Mouse (Mus musculus): ENCODE results near the gene Pik3r2.

Pik3r2 gene

DNA sequence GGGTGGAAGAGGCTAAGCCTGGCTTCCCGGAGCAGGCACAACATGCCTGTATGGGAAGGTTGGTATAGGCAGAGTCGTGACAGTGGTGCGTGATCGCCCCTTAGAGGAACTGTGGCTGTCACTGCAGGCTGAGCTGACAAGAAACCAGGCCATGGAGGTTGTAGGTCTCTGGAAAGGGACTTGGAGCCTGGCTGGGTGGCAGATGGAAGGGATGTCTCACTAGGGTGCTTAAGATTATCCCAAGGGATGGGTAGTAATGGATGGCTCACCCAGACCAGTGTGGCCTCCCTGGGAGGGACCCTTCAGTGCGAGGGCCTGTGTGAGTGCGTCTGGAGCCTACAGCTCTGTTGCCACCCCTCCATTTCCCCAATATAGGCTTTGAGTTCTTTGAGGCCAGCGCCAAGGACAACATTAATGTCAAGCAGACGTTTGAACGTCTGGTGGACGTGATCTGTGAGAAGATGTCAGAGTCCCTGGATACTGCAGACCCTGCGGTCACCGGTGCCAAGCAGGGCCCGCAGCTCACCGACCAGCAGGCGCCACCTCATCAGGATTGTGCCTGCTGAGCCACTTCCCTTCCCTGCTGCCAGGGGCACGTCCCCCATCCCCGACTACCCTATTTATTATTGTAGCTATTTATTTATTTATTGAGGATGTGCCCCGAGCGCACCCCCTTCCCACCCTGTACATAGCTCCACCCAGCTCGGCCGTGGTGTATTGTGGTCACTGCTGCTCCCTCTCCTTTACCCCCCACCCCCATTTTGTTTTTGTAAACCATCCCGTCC is 18.8 kb downstream of the Pik3r2 start:
- DNase-seq (ENCODE audit: low spot score in 2 of 2), result no peak

DNA sequence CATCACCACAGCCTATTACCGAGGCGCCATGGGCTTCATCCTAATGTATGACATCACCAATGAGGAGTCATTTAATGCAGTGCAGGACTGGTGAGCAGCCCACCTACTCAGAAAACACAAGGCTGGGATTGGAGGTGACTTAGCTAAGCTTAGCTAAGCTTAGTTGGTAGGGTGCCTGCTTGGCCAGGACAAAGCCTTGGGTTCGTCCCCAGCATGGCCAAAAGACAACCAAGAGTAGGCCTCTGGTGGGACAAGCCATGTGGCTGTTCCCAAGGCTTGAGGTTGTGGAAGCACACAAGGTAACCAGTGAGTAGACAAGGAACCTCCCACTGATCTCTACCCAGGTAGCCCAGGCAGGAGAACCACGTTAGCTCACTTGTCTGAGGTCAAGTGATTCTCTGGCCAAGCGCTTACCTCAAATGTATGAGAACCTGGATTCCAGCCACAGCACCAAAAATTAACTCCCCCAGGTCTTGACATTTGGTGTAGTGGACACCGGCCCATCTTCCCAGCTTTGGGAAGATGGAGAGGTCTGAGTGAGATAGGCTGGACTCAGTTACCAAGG is 20.0 kb downstream of the Pik3r2 start:
- DNase-seq (ENCODE audit: low spot score in 2 of 2), result no peak

DNA sequence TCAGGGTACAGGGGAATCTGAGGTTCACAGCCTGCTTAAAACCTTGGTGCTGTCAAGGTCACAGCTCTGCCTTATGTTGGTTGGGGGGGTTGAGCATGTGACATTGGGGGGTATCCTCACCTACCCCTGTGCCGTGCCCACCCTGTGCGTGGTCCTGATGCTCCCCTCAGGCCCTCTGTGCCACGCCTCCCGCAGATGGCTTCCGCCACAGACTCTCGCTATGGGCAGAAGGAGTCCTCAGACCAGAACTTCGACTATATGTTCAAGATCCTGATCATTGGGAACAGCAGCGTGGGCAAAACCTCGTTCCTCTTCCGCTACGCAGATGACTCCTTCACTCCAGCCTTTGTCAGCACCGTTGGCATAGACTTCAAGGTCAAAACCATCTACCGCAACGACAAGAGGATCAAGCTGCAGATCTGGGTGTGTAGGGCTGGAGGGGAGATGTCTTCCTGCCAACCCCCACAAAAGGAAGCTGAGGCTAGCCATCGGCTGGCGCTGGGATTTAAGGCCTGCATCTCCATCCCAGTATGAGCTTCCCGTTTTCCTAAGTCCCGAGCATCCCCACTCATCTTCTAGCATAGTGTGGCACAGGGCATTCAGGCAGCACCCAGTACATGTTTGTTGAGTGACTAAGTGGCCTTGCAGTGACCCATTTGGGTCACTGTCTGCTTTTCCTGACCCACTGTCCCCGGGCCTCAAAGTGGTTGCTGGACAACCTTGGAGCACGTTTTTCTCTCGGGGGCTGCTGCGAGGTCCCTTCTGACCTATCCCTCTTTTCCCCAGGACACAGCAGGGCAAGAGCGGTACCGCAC is 20.6 kb downstream of the Pik3r2 start:
- no peak for DNase-seq (ENCODE audit: low spot score in 2 of 2)

DNA sequence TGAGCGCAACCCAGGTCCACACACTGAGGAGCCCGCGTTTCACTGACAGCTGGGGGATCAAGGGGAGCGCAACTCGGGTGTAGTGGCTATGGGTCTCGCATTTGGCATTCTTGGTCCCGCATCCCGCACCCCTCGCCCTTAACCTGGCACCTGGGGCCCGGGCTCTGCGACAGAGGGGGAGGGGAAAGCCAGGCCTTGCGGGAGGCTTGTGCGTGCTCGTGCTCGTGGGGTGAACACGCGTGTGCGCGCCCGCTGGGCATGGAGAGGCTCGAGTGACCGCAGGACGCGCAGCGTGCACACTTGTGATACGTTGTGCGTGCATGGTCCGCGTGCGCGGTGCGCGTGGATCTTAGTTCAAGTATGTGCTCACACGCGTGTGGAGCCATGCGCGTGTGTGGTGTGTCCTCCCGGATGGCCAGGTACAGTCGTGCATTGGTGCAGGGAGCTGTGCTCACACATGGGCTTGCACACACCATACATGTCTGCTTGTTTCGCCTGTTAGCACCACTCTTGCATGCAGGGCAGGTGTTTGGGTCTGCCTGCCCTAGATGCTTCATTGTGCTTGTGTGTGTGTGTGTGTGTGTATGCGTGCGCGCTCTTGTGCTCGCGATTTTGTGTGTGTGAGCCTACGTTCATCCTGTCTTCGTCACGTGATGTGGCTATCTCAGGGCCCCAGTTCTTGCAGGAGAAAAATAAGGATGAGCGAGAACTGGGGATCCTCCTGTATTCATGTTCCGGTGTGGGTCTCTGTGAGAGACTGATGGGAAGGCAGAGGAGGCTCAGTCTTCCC is 21.4 kb downstream of the Pik3r2 start:
- DNase-seq (ENCODE audit: low spot score in 2 of 2), result peak in 1 of 2 experiments; percentile 54

DNA sequence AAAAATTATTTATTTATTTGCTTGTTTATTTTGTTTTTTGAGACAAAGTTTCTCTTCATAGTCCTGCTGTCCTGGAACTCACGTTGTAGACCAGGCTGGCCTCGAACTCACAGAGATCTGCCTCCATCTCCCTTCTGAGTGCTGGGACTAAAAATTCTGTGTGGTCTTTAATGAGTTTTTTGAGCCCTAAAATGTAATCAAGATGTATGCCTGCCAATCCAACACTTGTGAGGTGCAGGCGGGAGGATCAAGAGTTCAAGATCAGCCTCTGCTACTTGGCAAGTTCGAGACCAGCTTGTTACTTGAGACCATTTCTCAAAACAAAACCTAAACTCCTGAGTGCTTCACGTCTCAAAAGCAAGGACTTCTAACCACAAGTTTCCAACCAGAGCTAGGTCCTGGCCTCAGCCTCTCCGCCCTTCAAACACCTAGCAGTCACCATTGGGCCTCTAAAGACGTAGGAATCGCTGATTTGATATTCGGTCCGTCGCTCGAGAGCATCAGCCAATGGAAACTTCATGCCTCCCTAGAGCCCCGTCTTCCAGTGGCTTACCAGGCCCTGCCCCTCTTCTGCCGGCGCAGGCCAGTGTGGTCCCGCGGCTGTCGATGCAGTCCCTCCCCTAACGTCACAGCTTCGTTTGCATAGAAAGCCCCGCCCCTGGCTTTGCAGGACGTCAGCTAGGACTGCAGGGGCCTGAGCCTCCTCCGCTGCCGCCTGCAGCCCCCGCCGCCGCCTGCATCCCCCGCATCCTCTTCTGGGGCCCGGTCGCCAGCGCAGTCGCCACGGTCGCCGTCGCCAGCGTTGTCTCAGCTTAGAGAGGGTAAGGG is 22.3 kb downstream of the Pik3r2 start, which contains the start of gene Rab3a:
Gene Rab3a (plus strand): TSS at position 637 of the 828 bp plus-strand sequence.
- DNase-seq (ENCODE audit: low spot score in 2 of 2), result peak; percentile 99

DNA sequence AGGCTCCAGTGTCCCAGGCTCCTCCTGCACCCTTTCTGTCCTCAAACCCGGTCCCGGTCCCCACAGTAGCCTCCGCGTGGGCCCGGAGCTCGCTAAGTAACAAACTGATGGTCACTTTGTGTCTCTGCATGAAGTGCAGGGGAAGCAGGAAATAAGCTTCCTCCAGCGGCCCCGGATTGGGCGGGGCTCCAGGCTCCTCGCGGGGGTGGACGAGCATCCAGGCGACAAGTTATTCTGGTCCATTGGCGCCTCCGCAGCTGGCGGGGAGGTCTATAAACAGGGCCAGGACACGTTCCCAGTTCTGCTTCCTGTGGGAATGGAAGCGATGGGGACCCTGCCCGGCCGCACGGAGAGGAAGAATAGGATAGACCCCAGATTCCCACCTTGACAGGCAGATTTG is 23.4 kb downstream of the Pik3r2 start:
- peak; percentile 82 to 84 for DNase-seq (ENCODE audit: low spot score in 2 of 2)

DNA sequence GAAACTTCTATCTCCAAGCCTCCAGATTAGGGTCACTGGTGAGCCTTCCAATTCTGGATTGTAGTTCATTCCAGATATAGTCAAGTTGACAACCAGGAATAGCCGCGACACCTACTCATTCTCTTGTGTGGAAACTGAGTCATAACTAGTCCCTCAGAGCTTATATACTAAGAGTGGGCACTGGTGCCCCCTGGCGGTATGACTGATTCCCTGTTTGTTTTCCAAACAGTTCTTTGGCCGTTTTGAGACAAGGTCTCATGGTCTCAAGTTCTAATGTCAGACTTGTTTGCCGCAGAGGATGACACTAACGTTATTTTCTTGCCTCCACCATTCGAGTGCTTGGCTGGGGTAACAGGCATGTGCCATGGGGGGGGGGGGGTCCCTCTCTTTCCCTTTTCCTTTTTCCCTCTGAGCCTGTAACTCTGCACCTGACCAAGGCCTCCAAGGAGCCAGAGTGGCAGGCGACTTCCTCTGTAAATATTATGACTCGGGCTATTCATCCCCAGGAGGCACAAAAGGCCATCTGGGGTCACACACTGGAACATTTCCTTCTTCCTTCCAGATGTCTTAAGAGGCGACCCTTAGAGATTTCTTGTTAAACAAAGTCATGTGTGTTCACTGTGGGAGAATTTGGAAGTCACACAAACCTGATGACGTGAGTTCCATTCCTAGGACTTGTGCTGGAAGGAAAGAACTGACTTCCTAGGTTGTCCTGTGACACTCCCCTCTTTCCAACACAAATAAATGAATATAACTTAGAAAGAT is 24.3 kb downstream of the Pik3r2 start:
- DNase-seq (ENCODE audit: low spot score in 2 of 2), result peak in 1 of 2 experiments; percentile 78

DNA sequence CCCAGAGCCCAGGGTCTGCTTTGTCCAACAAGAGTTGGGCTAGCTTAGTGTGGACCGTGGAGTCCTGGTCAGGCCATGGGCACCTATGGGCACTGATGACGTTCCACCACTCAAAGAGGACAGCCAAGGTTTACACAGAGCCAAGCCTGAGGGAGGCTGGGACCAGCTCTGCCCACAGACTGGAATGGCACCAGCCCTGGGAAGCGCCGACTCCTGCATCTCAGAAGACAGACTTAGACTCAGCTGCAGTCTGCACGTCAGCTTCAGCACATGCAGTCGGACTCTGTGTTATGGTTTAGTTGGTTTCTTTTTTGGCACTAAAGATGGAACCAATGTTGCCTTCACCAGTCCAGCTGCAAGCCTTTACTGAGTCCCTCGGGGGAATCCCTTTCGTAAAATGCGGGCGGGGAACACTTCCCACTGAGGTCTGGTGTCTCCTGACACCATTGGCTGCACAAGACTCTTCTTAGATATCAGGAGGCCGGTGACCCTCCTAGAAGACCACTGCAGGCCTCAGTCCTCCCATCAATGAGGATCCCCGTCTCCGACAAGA is 26.3 kb downstream of the Pik3r2 start:
- DNase-seq (ENCODE audit: low spot score in 2 of 2), result no peak

DNA sequence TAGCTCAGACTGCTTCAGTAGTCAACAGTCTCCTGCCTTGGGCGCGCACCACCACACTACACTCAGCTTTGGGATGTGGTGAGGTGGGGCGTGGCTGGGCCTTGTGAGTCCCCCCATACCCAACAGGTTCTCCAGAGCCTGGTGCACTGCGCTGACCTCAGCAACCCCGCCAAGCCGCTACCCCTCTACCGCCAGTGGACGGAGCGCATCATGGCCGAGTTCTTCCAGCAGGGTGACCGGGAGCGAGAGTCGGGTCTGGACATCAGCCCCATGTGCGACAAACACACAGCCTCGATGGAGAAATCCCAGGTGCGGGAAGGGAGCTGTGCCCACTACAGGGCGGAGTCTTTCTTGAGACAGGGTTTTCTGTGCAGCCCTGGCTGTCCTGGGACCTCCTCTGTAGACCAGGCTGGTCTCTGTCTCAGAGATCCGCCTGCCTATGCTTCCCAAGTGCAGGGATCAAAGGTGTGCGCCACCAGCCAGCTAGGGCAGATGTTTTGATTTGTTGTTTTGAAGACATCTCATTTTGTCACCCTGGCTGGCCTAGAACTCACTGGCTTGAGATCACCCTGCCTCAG is 27.3 kb downstream of the Pik3r2 start:
- no peak for DNase-seq (ENCODE audit: low spot score in 2 of 2)

DNA sequence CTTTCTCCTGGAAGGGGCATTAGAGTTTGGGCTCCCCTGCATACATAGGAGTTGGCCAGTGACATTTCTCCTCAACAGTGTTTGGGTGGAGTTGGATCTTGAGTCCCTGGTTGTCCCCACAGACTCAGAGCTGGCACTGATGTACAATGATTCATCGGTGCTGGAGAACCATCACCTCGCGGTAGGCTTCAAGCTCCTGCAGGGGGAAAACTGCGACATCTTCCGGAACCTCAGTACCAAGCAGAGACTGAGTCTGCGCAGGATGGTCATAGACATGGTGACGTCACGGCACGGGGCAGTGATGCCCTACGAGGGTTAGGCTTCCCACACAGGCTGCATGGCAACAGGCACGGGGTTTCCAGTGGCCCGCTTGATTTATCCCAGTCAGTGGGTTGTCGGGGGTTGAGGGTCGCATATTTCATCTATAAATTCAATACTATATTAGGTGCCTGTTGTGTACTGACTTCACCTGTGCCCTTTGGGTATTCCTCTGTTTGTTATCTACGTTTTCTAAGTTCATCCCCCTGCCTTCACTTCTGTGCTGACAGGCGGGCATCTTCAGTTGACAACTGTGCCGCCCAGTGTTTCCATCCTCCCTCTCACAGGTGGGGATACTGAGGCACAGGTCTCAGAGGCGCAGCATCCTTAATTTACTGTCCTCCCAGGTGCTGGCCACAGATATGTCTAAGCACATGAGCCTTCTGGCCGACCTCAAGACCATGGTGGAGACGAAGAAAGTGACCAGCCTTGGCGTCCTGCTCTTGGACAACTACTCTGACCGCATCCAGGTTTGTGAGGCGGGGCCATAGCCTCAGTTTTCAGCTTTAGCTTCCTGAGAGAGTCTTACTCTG is 28.0 kb downstream of the Pik3r2 start:
- DNase-seq (ENCODE audit: low spot score in 2 of 2), result no peak

DNA sequence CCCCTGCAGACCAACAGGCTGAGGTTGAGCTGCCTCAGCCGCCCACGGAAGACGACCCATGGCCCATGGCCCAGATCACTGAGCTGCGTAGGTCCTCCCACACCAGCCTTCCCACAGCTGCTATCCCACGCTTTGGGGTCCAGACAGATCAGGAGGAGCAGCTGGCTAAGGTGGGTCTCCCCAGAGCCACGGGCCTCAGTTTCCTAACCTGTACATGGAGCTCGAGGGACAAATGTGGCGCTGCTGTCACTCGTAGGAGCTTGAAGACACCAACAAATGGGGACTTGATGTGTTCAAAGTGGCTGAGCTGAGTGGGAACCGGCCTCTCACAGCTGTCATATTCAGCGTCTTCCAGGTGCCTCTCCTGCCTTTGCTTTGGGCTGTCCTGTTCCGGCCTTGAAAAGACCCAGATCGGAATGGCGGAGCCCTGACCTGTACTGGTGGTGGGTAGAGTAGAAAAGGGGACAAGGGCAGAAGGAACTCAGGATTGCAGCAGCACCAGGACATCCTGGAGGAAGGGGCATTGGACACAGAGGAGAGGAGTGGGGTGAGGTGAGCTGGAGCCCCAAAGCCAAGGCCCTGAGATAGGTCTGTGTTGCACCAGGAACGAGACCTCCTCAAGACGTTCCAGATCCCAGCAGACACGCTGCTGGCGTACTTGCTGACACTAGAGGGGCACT is 29.2 kb downstream of the Pik3r2 start:
- no peak for DNase-seq (ENCODE audit: low spot score in 2 of 2)

DNA sequence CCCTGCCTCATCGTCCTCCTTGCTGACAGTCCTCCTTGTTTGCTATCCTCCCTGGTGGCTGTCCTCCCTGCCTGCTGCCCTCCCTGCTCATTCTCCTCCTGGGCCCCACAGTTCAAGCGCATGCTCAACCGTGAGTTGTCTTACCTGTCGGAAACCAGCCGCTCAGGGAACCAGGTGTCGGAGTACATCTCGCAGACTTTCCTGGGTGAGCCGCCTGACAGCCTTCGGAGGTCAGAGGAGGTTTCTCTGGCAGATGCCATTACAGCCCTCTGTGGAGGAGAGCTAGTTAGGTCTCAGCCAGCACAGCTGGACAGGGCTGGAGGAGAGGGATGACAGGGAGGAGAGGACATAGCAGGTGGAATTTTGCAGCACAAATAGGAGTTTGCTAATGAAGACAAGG is 29.8 kb downstream of the Pik3r2 start:
- no peak for DNase-seq (ENCODE audit: low spot score in 2 of 2)

DNA sequence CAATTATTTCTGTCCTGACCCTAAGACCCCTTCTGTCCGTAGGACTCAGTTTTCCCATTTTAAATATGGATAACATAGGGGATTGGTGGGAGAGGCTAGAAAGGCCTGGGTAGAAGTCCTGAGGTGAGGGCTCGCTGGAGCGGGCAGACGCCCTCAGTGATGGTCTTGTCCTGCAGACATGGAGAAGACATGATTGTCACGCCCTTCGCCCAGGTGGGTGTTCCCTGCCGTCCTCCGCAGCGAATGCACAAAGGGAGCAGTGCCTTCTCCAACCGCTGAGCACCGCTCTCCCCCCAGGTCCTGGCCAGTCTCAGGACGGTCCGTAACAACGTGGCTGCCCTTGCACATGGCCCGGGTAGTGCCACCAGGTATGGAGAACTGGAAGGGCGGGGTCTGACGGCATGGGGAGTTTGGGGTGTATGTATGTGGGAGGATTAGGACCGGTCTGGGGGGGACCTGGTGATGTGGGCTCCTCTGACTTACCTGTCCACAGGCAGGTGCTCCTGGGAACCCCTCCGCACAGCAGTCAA is 30.8 kb downstream of the Pik3r2 start:
- DNase-seq (ENCODE audit: low spot score in 2 of 2), result no peak

DNA sequence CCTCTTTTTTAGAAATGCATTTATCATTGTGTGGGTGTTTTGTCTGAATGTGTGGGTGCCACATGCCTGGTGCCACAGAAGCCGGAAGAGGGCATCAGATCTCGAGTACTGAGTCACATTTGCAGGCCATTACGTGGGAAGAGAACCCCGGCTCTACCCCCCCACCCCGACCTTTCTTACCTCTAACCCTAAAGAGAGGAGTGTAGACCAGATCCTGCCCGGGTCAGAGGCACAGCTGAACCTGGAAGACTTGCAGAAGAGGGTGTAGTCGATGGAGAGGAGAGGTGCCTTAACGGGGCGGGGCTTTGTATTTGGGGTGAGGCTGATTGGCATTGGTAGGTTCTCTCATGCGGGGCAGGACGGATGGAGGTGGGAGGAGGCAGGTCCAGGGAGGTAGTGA is 31.7 kb downstream of the Pik3r2 start:
- no peak for DNase-seq (ENCODE audit: low spot score in 2 of 2)

DNA sequence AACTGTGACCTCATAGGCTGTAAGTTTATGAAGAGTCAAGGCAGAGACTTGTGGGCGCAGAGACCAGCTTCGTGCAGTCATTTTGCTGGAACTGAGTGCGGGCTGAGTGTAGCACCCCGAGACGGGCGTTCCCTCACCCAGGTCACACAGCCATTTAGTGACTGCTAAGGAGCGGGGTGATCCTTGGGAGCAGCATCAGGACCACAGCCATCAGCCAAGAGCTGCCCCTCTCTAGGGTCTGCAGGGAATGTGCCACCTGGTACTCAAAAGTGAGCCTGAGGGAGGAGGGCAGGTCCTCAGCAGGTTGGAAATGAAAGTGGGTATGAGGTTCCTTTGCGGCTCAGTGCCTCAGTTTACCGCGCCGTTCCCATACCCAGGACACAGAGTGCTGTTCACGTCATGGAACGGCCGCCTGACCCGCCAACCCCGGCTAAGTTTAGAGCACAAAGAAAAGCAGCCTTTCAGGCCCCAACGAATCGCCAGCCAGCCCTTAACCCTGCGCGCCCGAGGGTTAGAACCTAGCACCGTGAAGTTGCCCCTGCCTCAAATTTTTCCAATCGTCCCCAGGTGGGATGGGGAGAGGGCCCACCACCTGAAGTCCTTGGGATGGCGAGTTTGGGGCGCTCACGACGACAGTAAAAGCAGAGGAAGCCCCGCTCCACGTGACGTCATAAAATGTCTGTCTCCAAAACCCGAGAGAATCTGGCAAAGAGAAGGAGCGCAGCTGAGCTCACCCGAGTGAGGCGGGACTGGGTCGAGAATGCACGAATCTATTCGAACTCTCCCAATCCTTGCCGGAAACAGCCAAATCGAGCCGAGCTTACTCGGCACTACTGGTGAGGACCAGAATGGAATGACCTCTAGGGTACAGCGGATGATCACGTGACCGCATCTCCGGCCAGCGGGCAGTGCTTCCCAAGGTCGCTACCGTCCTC is 32.6 kb downstream of the Pik3r2 start:
- peak in 1 of 2 experiments; percentile 42 for DNase-seq (ENCODE audit: low spot score in 2 of 2)

DNA sequence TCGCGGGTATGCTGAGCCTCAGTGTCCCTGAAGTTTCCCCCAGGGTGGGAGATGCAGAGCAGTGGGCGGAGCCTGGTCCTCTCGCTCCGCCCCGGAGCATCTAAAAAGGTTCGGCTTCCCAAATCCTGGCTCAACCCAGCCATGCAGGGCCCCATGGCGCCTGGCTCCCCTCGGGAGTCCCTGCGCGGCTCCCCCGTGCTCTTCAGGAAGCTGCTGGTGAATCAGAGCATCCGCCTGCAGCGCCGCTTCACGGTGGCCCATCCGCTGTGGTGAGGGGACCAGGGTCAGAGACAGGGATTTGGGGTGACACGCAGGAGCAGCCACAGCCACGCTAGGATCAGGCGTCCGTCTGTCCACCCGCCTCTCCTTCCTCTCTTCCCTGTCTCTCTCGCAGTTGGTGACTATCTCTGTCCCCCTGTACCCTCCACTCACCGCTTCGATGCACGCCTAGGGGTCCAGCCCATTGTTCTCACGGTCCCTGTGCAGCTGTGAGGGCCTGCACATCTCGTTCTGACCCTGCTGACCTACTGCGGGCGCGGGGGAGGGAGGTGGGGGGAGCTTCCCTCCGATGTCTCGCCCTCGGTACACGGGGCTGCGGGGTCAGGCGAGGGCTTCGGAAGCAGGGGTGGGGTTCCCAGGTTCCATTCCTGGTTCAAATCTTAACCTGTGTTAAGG is 33.4 kb downstream of the Pik3r2 start:
- DNase-seq (ENCODE audit: low spot score in 2 of 2), result no peak
